Mouse (Mus musculus): ENCODE results near the gene Kcnj8. TPM values are rescaled to one million over a fixed set of nuclear protein-coding genes. Genes with fewer than 3 reads are reported as not detected.
A peak's percentile ranks its signal among the peaks of the same experiment; 100 is the strongest.
"Not testable (repeated sequence)": the region's sequence is repeated elsewhere in the genome, so short reads cannot be mapped to it uniquely, and the experiment has no call there.

Gene Kcnj8
- total RNA-seq, 2 experiments from 2014 or later: 33.3 to 39.2 TPM

DNA sequence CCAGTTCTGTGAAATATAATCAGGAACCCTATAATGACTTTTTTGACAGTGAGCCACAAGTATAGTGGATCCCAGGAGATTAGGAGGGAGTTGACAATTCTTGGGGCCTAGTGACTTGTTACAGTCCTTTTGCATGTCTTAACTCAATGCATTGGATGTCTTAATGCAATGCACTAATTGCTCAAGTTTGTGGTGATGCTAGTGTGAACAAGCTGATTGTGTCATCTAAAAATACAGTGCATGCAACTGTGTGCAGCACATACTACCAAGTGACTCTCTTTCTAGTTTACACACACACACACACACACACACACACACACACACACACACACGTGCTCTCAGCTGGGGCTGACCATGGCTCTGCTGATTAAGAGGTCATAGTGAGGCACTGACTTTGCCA, 15.4 kb downstream of the Kcnj8 start:
- intact Hi-C loops (cut with DNase I): no loop called here
- no peak for DNase-seq

DNA sequence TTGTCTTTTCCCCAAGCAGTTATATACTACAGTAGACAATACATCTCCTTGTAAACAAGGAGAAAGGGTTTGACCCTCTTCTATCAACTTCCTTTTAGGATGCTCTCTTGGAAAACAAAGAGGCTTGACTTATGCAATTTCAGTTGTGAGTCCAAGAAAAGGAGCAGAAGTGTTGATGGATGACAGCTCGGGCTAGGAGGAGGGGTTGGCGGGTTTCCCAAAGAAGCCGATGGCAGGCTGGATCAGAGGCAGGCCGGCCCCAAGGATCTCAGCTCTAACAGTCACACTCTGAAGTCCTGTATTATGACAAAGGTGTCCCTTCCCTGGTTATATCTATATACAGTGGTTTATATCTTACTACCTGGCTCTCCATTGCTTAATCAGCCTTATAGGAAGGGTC, 19.9 kb downstream of the Kcnj8 start:
- DNase-seq: peak; percentile 50 to 56
- intact Hi-C loops (cut with DNase I): no loop called here

DNA sequence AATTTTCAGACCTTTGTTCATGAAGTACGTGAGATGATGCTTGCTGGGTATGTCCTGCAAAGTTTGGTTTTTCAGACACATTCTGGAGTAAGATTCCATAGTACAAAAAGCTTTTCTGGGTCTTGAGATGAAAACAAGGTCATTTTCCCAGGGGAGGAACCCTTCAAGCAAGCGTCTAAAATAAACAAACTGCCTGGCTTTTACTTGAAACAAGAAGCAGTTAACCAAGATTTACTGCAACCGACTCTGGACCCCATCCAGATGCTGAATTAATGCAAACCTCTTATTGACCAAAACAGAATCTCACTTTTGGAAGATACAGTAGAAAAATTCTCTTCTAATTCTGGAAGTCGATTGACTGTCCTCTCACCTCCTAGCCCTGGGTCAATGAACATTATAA, 20.5 kb downstream of the Kcnj8 start:
- intact Hi-C loops (cut with DNase I): no loop called here
- no peak for DNase-seq

DNA sequence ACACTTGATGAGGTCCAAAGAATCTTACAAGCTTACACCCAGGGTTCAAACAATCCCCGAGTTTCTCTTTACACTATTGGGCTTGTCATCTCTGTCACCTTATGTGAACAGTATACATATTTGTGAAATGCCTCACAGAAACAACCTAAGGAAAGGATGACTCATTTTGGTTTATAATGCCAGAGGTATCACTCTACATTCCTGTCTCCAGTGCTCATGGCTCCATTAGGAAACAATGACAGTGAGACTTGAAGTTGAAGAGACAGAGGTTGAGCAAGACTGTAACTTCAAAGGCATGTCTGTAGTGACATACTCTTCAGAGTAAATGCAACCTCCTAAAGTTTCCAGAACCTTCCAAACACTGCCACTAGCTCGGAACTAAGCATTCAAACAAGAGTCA, 23.0 kb downstream of the Kcnj8 start:
- intact Hi-C loops (cut with DNase I): no loop called here
- DNase-seq: no peak

DNA sequence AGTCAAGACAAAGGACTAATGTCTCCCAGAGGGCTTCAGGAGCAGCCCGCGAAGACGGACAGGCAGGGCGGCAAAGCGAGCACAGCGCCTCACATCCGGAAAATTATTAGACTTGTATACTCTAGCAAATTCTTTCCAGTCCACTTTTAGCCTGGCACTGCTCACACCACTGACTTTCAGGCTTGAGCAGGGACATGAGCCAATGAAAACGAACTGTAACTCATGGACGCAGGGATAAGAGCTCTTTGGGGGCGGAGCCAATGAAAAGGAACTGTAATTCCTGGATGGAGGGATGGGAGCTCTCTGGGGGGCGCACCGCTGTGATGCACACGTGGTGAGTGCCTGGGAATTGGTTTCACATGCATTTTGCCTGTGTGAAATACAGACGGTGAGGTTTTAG, 26.3 kb downstream of the Kcnj8 start:
- no peak for DNase-seq
- intact Hi-C loops (cut with DNase I): no loop called here

DNA sequence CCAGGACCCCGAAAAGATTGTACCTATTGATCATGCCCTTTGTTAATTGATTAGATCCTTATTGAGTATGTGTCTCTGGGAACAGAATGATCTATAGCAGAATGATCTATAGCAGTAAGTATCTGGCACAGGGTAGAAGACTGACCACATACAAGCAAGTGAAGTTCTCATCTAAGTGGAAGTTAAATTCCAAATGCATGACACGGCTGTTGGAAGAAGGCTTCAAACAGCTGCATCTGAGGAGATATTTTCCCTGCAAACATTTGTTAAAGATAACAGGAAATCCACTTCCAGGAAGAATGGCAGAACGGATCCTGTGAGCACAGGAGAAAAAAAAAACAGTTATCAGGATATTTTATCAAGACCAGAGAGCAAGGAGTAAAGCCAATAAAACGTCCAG, 27.8 kb downstream of the Kcnj8 start:
- no peak for DNase-seq
- intact Hi-C loops (cut with DNase I): no loop called here

DNA sequence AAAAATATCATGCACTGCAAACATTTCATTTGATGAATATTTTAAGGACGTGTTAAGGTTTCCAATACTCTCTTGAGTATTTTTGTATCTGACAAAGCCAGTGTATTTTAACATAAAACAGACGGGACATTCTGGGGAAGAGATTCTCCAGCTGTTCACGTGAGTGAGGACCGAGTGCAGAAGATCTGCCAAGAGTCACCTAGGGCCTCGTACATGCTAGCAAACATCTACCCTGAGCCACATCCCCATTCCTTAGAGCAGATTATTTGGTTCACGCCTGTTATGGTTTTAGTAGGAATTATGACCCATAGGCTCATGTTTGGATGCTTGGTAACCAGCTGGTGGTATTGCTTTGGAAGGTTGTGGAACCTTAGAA, 28.6 kb downstream of the Kcnj8 start:
- no peak for DNase-seq
- intact Hi-C loops (cut with DNase I): no loop called here

DNA sequence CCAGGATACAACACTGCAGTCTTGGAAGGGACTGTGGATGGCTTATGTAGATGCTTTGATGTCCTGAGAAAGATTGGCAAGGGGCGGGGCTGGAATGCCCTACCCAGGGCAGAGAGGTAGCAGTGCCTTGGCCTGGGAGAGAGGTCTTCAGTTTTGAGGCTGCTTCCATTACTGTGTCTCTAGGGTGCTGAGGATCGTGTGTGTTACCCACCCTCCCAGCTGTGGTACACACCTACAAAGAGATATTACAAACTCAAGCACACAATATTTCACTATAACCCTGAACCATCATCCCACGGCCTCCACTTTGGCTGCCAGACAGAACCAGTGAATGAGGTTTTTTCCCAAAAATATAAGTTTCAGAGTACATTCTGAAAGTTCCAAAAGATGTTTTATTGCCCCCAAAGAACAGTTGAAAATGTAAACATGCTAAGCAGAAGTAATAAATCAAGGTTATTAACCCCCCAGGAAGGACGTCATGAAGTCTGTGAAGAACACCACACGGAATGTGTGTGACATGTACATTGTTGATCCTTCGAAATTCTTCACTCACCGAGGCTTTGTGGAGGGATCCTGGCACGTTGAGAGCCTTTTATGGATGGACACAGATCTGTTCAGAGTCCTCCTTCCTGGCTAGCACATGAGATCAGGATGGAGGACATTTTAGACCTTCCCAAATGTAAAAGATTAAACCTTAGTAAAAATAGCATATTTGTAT, 29.2 kb downstream of the Kcnj8 start:
- no peak for DNase-seq
- intact Hi-C loops (cut with DNase I): no loop called here

DNA sequence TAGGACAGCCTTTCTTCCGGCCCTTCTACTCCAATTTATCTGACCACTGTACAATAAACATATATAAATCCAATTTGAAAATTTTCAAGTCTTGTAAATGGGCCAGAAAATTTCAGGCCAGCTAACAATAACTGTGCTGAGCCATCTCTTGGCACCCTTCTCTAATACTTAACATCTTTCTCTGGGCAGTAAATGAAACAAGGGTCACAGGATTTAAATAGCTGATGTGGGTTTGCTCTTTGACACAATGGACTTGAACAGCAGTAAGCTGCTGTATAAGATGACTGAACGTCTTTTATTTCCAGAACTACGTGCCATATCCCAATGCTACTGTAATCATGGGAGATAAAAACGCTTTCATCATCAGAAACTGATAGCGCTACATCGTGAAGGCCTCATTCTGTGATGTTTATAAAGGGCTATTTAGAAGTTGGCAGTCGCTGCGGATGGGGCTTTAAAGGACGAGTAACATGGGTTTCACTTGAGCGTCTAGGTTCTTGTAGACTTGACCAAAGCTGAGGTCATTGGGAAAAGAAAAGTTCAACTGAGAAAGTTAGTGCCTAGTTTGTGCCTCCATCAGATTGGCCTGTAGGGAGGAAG, 30.8 kb downstream of the Kcnj8 start:
- DNase-seq: no peak
- intact Hi-C loops (cut with DNase I): no loop called here

DNA sequence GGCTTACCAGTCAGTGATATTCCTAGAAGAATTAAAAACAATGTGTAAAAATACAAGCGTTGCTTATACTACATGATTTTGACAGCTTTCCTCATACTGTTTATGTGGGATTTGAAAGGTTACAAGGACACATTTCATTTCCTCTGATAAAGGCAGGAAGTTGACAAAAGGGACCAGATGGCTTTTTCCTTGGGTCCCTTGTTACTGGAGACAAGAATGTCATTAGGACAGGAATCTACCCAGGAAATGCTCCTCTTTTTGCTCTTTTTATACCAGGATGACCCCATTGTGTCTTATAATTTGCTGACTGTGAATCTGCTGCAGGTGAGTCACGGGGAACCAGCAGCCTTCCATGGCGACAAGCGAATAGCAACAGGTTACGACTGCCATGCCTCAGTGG, 31.3 kb downstream of the Kcnj8 start:
- DNase-seq: no peak
- intact Hi-C loops (cut with DNase I): no loop called here

DNA sequence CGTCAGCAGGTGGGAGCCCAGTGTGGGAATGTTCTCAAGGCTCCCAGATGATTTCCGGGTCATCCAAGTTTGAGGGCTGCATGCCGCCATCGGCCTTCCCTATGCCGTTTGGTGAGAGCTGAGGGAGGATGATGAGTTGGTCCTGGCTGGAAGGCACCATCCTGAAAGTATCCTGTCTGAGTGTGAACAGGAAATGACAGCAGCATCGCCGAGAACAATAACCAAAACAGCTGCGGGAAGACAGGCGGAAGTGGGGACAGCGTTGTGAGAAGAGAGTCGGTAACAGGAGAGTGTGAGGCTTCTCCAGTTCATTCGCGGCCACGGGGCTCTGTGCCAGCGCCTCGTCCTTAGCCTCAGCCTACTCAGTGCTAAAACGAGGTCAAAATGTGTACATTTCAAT, 32.9 kb downstream of the Kcnj8 start:
- intact Hi-C loops (cut with DNase I): no loop called here
- peak; percentile 60 to 65 for DNase-seq

DNA sequence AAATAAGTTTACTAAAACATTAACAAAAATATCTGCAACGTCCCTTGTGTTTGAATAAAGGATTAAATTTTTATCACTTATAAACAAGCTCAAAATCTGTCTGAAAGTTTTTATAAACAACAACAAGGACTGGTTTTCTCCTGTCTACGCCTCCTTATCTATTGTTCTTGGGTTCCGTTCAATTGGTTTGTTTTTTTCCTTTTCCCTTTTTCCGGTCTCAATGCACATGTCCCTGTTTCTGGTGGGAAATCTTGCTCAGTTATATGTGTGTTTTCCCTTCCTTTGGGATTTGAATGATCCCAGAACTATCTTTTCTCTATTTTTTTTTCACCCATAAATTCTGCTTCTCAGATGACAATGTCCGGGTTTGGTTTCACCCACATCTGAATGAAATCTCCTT, 38.0 kb downstream of the Kcnj8 start:
- no peak for DNase-seq
- intact Hi-C loops (cut with DNase I): loop anchor here (5.0 kb wide), 1 partner anchor 39 kb away; the partner anchor contains the start of gene Kcnj8

DNA sequence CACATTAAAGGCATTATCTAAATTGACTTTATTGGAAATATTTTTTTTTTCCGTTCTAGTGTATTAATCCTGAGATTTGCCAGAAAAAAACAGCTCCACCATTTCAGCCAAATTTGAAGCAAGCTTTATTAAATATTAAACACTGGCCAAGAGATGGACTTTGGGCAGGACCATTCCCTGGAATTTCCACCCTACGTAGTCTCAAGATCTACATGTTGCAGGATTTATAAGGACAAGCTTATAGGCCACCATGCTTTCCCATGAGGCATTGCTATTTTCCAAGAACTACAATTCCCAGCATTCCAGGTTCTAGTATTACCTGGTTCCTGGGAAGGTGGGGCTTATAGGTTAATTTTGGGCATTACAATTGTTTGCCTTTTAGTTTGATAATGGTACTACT, 38.7 kb downstream of the Kcnj8 start:
- DNase-seq: no peak
- intact Hi-C loops (cut with DNase I): loop anchor here (5.0 kb wide), 1 partner anchor 40 kb away; the partner anchor contains the start of gene Kcnj8

DNA sequence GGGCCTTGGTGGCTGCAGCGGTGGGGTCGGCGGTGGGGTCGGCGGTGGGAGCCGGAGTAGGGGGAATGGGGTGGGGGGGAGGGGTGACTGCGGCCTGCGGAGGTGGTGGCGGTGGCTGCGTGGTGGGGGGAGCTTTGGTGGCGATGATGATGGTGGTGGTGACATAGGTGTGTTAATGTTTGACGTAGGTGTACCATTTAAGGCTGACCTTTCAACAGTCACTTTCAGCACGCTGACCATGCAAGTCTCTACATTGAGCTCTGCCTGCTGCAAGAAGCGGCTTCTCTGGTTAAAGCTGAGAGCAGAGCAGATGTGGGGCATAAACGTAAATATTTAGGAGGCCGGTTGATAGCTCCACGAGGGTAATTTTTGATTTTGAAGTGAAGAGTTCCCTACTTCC, 39.3 kb downstream of the Kcnj8 start:
- intact Hi-C loops (cut with DNase I): loop anchor here (5.0 kb wide), 1 partner anchor 40 kb away; the partner anchor contains the start of gene Kcnj8
- no peak for DNase-seq

DNA sequence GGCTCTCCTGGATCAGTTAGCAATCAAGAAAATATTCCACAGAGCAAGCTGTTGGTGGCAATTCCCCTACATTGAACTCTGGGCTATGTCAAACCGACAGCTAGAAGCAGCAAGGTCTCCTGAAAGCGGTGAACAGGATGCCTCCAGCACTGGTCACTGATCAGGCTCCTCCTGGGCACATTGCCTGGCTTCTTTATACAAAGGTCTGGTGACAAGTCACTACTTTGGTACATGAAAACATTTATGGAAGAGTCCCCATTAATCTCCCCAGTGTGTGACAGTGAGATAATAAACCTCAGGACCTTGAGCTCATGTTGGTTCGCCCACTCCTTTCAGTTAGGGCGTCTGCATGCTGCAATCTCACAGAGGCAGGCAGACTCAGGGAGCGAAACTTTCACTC, 41.0 kb downstream of the Kcnj8 start:
- no peak for DNase-seq
- intact Hi-C loops (cut with DNase I): loop anchor here (5.0 kb wide), 1 partner anchor 42 kb away; the partner anchor contains the start of gene Kcnj8

DNA sequence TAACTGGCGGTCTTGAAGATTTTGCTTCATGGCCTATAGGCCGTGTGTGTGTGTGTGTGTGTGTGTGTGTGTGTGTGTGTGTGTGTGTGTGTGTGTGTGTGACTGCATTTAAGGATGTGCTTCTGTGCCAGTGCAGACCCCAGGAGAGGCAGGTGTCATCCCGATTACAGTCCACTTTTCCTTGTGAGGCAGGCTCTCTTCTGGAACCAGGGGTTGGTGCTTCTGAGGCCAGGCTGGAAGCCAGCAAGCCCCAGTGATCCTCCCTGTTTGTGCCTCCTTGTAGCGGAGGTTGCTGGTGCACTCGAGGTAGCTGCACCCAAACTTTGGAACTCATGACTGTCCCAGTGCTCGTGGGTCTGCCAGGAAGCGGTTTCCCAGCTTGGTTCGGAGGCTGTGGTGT, 41.7 kb downstream of the Kcnj8 start:
- no peak for DNase-seq
- intact Hi-C loops (cut with DNase I): loop anchor here (5.0 kb wide), 2 partner anchors 43 to 128 kb away; partner anchors contain the start of gene Kcnj8

DNA sequence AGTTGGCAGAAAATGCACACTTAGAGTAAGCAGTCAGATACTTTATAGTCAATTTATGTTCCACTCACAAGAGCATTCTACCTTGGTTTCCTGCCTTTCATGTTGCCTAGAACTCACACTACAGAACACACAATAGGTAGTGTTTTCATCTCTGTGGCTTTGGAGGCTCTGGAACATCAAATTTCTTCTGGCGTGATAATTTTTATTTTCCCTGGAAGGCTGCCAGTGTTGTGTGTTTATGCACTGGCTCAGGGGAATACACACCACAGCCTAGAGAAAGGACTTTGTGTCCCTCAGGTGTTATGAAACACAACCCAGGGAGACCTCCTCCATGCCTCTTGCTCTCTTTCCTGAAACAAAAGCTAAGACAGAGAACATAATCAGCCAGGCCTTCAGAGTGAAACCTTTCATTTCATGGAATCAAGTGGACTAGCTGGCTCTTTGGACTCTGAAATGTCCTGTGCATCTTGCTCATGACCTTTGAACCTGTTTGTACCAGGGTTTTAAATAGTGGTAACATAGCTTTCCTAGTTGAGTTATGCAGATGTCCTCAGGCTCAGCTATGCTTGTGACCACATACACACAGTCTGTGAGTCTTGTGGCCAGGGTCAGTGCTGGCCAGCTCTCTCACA, 43.4 kb downstream of the Kcnj8 start:
- intact Hi-C loops (cut with DNase I): loop anchor here (5.0 kb wide), 1 partner anchor 129 kb away; no protein-coding TSS in a partner anchor
- no peak for DNase-seq

DNA sequence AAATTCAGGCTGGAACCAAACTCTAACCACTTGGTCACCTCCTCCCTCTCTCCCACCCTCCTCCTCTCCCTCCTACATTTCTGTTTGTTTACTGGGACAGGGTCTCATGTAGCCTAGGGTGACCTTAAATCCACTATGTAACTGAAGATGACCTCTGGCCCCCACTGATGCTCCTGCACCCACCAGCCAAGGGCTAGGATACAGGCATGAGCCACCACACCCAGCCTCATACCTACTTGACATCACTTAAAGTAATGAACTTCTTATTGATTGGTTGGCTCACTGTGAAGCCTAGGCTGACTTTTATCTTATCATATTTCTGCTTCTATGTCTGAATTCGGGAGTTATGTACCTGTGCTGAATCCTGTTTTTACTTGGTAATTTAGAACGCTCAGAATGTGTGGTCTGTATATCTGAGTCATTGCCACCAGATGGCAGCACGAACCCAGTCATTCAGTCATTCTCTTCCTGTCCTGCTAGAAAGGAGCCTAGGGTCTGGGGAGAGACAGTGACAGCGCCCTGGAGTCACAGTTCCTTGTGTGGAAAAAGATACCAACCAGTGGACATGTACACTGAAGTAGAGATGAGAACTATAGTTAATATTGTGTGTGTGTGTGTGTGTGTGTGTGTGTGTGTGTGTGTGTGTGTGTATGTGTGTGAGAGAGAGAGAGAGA, 46.6 kb downstream of the Kcnj8 start:
- intact Hi-C loops (cut with DNase I): loop anchor here (1.0 to 5.0 kb wide), 2 partner anchors 133 to 211 kb away; no protein-coding TSS in a partner anchor
- DNase-seq: peak; percentile 76 to 82

DNA sequence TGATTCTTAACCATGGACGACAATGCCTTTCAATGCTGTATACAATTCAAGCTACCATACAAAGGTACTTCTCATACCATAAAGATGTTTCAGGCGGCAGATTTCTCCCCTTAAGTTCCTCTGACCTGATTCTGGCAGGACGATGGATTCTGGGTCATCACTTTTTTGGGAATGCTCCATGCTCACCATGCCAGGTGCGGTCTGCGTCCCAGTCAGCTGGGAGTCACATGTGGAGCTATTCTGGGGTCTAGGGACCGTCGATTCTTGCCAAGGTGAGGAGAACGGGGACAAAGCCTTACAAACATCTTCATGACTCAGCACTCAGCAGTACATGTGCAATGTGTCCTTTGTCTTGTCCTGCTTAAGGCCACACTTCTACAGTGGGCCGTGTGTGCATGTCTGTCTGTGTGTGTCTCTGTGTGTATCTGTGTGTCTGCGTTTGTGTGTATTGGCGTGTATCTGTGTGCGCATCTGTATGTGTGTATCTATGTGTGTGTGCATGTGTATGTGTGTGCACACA, 49.8 kb downstream of the Kcnj8 start:
- intact Hi-C loops (cut with DNase I): no loop called here
- DNase-seq: peak; percentile 35 to 49

DNA sequence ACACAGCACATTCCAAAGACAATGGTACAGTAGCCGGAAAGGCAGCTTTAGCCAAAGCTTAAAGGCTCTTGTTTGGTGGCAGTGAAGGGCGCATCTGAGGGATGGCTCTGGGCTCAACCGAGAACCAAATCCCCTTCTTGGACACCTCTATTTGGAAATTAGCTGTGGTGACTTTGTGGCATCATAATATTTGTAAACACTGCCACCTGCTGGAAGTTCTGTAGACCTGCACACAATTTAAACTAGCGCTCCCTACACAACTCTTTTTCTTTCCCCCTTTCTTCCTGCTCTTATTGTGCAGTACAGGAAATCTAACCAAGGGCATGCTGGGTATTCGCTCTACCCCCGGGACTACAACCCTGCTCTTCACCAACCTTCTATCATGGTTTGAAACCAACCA, 52.3 kb downstream of the Kcnj8 start:
- DNase-seq: peak in 1 of 2 experiments; percentile 52
- intact Hi-C loops (cut with DNase I): loop anchor here (2.0 to 5.0 kb wide), 3 partner anchors 42 to 162 kb away; partner anchors contain the start of genes Golt1b and Recql

DNA sequence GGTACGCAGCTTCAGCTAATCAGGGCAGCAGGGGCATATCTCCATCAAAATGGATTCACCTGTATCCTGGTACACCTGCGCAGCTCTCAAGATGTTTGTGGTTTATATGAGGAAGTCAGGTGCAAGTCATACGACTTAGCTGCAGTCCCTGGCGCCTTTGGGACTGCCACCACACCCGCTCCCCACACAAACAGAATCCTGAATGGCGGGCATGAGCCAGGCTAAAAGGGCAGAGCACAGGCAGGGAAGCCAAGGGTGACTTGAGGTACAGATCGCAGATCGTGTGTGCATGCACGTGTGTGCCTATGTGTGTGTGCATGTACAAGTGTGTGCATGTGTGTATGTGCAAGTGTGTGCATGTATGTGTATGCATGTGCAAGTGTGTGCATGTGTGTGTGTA, 56.0 kb downstream of the Kcnj8 start:
- intact Hi-C loops (cut with DNase I): loop anchor here (5.0 kb wide), 2 partner anchors 128 to 158 kb away; partner anchors contain the start of genes Golt1b and Recql
- DNase-seq: not testable (repeated sequence)

All from heart, postnatal 14 days (tissue).